Mouse (Mus musculus): Measurements from ENCODE around the gene 6820408C15Rik. TPM values are rescaled to one million over a fixed set of nuclear protein-coding genes. Genes with fewer than 3 reads are reported as not detected.

6820408C15Rik gene
- total and polyA plus RNA-seq, 2 experiments from 2014 or later: 2.3 to 6.4 TPM

DNA sequence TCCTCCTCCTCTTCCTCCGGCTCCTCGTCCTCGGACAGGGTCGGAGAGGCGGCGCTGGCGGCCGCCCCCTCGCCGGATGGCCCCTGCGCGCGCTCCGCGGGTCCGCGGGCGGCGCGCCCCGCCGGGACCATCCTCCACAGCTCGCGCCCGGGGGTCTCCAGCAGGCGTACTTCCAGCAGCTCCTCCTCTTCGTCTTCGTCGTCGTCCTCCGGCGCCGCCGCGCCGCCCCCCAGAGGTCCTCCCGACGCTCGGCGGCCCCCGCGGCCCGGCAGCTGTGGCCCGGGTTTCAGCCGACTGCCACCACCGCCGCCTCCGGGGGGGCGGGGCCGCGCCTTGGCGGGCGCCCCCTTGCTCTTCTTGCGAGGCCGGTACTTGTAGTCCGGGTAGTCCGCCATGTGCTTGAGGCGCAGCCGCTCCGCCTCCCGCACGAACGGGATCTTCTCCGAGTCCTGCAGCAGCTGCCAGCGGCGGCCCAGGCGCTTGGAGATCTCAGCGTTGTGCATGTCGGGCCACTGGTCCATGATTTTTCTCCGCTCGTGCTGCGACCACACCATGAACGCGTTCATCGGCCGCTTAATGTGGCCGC, 18.3 kb upstream of the 6820408C15Rik start:
- Histone ChIP-seq H3K9me3 (ENCODE audit: low read length) (no peaks in the 10 kb centered on the region), H3K27me3 (ENCODE audit: insufficient read depth, low read length) (no peaks in the 10 kb centered on the region), H3K4me3 (ENCODE audit: low read depth, low read length) (peak overlapping the region; percentile 91), H3K4me2 (ENCODE audit: low read depth) (peak overlapping the region; percentile 85), H3K27ac (ENCODE audit: low read depth, low read length) (peak overlapping the region; percentile 100), H3K4me1 (ENCODE audit: insufficient read depth) (peaks cover 9% of the 10 kb centered on the region; the same call in 1 of the 2 replicates), H3K9ac (peak overlapping the region; percentile 97), H3K36me3 (ENCODE audit: insufficient read depth) (0 out of 2 replicates have a peak, but pooled peaks cover 4% of the 10 kb centered on the region)
- peak; percentile 7 for ATAC-seq
- DNase-seq: peak; percentile 85
- WGBS: under 1% methylated on average over 70 of the region's 77 CpGs
- TF ChIP-seq CTCF (IDR thresholded peaks at IDR 0.05; ENCODE audit: low read depth): peak; percentile 17; the same call in 1 of the 2 replicates

DNA sequence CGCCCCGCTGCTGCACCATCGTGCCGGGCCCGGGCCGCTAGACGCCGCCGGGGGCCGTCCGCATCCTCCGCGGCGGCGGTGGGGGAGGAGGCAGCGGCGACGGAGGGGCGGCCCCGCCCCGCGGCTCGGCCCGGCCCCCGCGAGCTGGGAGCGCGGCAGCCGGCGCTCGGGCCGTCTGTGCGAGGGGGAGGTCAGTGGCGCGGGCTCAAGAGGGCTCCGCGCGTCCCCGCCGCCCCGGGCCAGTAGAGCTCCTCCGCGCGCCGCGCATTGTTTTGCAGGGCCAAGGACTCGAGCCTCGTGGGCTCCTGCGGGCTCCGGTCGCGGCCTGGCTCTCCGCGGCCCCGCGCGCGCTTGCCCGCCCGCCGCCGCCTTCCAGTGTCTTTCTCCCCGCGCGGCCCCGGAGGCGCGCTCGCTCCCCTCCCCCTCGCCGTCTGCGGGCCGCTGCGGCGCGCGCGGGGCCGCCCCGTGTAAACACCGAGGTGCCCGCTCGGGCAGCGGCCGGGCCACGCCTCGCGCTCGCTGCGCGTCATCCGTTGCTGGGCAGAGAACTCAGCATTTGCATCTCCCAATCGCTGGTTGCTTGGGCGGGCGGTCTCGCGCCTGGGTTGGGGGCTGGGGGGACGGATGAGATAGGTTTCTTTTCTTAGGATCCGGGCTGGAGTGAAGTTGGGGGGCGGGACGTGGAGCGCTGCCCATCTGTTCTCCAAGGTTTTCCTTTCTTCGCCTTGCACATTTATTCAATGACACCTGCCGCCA, 17.5 kb upstream of the 6820408C15Rik start, which contains the start of gene Sox12:
Sox12 (minus strand) TSS at position 384 of the 756 bp plus-strand sequence.
- ATAC-seq: peak; percentile 77
- Histone ChIP-seq H3K27ac (ENCODE audit: low read depth, low read length) (peak within 1 kb of the TSS; percentile 100), H3K4me1 (ENCODE audit: insufficient read depth) (peaks cover 9% of the 10 kb centered on the region; the same call in 1 of the 2 replicates), H3K36me3 (ENCODE audit: insufficient read depth) (0 out of 2 replicates have a peak, but pooled peaks cover 4% of the 10 kb centered on the region), H3K4me3 (ENCODE audit: low read depth, low read length) (peak within 1 kb of the TSS; percentile 91), H3K27me3 (ENCODE audit: insufficient read depth, low read length) (no peaks in the 10 kb centered on the region), H3K9ac (peak within 1 kb of the TSS; percentile 97), H3K9me3 (ENCODE audit: low read length) (no peaks in the 10 kb centered on the region), H3K4me2 (ENCODE audit: low read depth) (peak within 1 kb of the TSS; percentile 85)
- DNase-seq: peak; percentile 98
- TF ChIP-seq CTCF (IDR thresholded peaks at IDR 0.05; ENCODE audit: low read depth): no peak
- 1% methylated on average over 84 of the region's 104 CpGs for WGBS

DNA sequence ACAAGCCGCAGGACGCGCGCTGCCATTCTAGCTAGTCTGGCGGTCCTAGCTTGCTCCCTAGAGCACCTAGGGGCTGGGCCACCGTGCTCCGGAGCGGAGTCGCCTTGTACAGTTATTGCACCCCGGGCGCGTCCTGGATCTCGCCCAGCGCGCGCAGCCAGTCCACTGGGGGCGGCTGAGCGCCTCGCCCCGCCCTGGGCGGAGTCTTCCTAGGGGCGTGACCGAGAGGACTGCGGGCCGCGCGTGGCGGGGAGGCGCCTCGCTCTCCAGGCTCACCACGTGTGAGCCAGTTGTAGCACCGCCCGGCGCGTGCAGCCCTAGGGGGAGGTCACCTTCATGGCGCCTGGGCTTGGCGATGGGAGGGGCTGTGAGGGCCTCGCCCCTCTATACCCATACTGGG, 16.7 kb upstream of the 6820408C15Rik start:
- peak overlapping the region; percentile 91 for H3K4me3 ChIP-seq (ENCODE audit: low read depth, low read length)
- no peaks in the 10 kb centered on the region for H3K27me3 ChIP-seq (ENCODE audit: insufficient read depth, low read length)
- WGBS: under 1% methylated on average over 38 of the region's 38 CpGs
- peak overlapping the region; percentile 85 for H3K4me2 ChIP-seq (ENCODE audit: low read depth)
- ATAC-seq (peak; percentile 74), DNase-seq (peak; percentile 96)
- peak overlapping the region; percentile 100 for H3K27ac ChIP-seq (ENCODE audit: low read depth, low read length)
- peak overlapping the region; percentile 97 for H3K9ac ChIP-seq
- peaks cover 9% of the 10 kb centered on the region; the same call in 1 of the 2 replicates for H3K4me1 ChIP-seq (ENCODE audit: insufficient read depth)
- TF ChIP-seq CTCF (IDR thresholded peaks at IDR 0.05; ENCODE audit: low read depth): peak; percentile 38; the same call in 1 of the 2 replicates
- 0 out of 2 replicates have a peak, but pooled peaks cover 4% of the 10 kb centered on the region for H3K36me3 ChIP-seq (ENCODE audit: insufficient read depth)
- no peaks in the 10 kb centered on the region for H3K9me3 ChIP-seq (ENCODE audit: low read length)

DNA sequence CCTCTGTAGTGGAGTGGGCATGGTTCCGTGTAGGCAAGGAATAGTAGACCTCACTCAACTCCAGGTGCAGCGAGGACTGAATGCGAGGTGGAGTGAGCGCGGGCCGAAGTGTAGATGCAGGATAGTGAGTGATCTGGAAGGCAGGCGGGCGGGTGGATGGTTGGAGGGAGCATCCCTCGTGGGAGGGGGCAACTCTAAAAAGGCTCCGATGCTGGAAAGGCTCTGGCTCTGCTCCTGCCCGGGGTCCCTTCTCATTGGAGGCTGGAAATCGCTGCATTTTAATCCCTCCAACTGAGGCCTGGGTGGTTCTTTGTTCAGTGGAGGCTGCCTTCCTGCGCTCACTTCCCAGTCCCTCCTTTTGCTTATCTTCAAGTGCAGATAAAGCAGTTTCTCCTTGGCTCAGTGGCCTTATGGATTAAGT, 16.3 kb upstream of the 6820408C15Rik start:
- DNase-seq: peak; percentile 84
- no peaks in the 10 kb centered on the region for H3K27me3 ChIP-seq (ENCODE audit: insufficient read depth, low read length)
- H3K4me2 ChIP-seq (ENCODE audit: low read depth): peak overlapping the region; percentile 85
- peaks cover 9% of the 10 kb centered on the region; the same call in 1 of the 2 replicates for H3K4me1 ChIP-seq (ENCODE audit: insufficient read depth)
- WGBS: under 1% methylated on average over 13 of the region's 13 CpGs
- no peaks in the 10 kb centered on the region for H3K9me3 ChIP-seq (ENCODE audit: low read length)
- H3K9ac ChIP-seq: peak overlapping the region; percentile 97
- no peak for TF ChIP-seq CTCF (IDR thresholded peaks at IDR 0.05; ENCODE audit: low read depth)
- ATAC-seq: peak; percentile 38
- H3K27ac ChIP-seq (ENCODE audit: low read depth, low read length): peak overlapping the region; percentile 100
- H3K36me3 ChIP-seq (ENCODE audit: insufficient read depth): no peaks in the 10 kb centered on the region
- peak overlapping the region; percentile 91 for H3K4me3 ChIP-seq (ENCODE audit: low read depth, low read length)

DNA sequence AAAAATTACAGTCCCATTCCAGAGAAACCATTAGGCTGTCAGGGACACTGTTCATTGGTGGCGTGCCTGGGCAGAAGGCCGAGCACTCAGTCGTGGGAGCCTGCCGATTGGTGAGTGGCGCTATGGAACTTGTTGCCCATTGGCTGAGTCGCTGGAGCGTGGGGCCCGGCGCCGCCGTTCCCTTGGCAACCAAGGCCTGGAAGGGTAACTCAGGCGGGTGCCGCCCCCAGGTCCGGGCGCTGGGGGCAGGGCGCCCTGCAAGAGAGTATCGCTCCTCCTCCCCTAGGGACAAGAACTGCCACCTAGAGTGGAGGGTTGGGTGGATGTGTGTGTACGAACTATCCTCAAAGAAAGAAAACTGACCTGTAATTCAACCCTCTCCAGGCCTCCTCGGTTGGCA, 9.3 kb upstream of the 6820408C15Rik start:
- peak overlapping the region; percentile 75; the same call in 1 of the 2 replicates for H3K27ac ChIP-seq (ENCODE audit: low read depth, low read length)
- H3K36me3 ChIP-seq (ENCODE audit: insufficient read depth): no peaks in the 10 kb centered on the region
- WGBS: under 1% methylated on average over 19 of the region's 19 CpGs
- no peaks in the 10 kb centered on the region for H3K9me3 ChIP-seq (ENCODE audit: low read length)
- ATAC-seq: peak; percentile 98
- peak overlapping the region; percentile 32 for H3K4me3 ChIP-seq (ENCODE audit: low read depth, low read length)
- no peaks in the 10 kb centered on the region for H3K27me3 ChIP-seq (ENCODE audit: insufficient read depth, low read length)
- peaks cover 6% of the 10 kb centered on the region for H3K4me1 ChIP-seq (ENCODE audit: insufficient read depth)
- peak overlapping the region; percentile 36 for H3K9ac ChIP-seq
- peak overlapping the region; percentile 56 for H3K4me2 ChIP-seq (ENCODE audit: low read depth)
- peak; percentile 31; the same call in 1 of the 2 replicates for TF ChIP-seq CTCF (IDR thresholded peaks at IDR 0.05; ENCODE audit: low read depth)
- DNase-seq: peak; percentile 96

DNA sequence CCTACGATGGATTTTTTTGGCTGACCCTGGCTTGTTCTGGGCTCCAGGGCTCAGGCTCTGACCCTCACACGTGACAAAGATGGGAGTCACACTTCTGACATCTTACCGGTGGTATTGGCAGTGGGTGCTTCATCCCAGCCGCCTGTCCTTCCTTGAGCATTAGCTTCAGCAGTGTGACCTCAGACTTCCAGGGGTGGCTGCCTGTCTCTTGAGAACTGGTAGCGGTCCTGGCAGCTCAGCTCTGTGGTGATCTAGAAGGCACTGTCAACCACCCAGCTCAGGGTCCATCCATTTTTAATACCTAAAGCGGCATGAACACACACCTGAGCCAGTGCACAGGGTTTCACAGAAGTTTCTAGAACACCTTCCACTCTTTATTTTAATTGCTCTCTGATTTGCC, 5.6 kb upstream of the 6820408C15Rik start:
- Histone ChIP-seq H3K9ac (no peak overlapping the region), H3K4me3 (ENCODE audit: low read depth, low read length) (no peak overlapping the region), H3K9me3 (ENCODE audit: low read length) (no peaks in the 10 kb centered on the region), H3K36me3 (ENCODE audit: insufficient read depth) (no peaks in the 10 kb centered on the region), H3K27ac (ENCODE audit: low read depth, low read length) (no peak overlapping the region), H3K4me2 (ENCODE audit: low read depth) (no peak overlapping the region), H3K4me1 (ENCODE audit: insufficient read depth) (peaks cover 18% of the 10 kb centered on the region), H3K27me3 (ENCODE audit: insufficient read depth, low read length) (no peaks in the 10 kb centered on the region)
- ATAC-seq (no peak), DNase-seq (no peak)
- WGBS: 84% methylated on average over 6 of the region's 6 CpGs
- no peak for TF ChIP-seq CTCF (IDR thresholded peaks at IDR 0.05; ENCODE audit: low read depth)

All from forebrain, postnatal 0 days (tissue).